Mouse (Mus musculus): Measurements from ENCODE around the gene Hcn3. TPM values are rescaled to one million over a fixed set of nuclear protein-coding genes. Genes with fewer than 3 reads are reported as not detected.

The Hcn3 gene
- total RNA-seq, 2 experiments from 2014 or later = 0.49 to 0.60 TPM

GRCm38 (mm10) chr3:89102495-89103290, 57.3 kb downstream of the Hcn3 start:
- intact Hi-C loops (cut with DNase I) = loop anchor here (5.0 kb wide), 1 partner anchor 65 kb away; no protein-coding TSS in a partner anchor

GRCm38 (mm10) chr3:89101812-89102494, 58.0 kb downstream of the Hcn3 start, which contains the start of gene Fdps:
Gene Fdps (minus strand): TSS chr3:89101959.
- intact Hi-C loops (cut with DNase I) = loop anchor here (5.0 kb wide), 1 partner anchor 65 kb away; no protein-coding TSS in a partner anchor
- DNase-seq = peak; percentile 90 to 92

More at GRCm38 (mm10) chr3:89102495-89103290, 57.3 kb downstream of the Hcn3 start:
- no peak for DNase-seq

DNA sequence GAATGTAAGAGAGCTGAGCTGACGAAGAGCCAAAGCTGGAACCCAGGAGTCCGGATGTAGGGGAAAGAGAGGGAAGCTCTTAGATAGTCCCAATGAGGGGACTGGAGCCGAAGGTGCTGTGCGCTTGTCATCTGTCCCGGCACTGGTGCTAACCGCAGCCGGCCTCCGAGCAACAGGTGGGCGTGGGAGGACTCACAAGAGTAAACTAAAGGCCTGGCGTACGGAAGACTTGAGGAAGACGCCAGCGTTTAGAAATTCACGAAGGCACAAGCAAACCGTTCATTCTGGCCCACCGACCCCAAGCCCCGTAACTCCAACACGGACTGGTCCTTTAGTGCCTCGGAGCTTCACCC, 58.6 kb downstream of the Hcn3 start:
- no peak for DNase-seq
- intact Hi-C loops (cut with DNase I) = loop anchor here (5.0 kb wide), 1 partner anchor 66 kb away; no protein-coding TSS in a partner anchor

DNA sequence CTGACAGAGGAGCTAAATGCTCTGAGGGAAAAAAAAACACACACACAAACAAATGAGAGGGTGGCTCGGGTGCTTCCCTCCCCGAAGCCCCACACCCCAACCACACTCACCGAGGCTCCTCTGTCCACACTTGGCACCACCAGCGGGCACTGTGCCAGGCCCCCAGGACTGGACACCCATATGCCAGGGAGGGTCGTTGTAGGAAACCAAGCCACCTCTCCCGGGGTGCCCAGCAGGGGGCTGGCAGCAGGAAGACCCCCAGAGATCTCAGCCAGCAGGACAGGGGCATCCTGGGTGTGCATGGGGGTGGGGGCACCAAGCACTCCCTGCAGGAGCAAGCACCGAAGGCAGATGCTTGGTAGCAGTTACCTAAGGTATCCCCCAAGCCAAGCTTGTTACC, 59.2 kb downstream of the Hcn3 start, which contains the start of gene Gm43738:
TSS of gene Gm43738 (minus strand) at position 289 of the 400 bp plus-strand sequence.
- no peak for DNase-seq
- intact Hi-C loops (cut with DNase I) = loop anchor here (5.0 kb wide), 1 partner anchor 66 kb away; no protein-coding TSS in a partner anchor

Other genes starting within 250 kb of the Hcn3 start
- gene Msto1, start 246.2 kb downstream of the Hcn3 start, total RNA-seq (2021) = 10 to 100 TPM; 14.9 TPM
- gene Ash1l, start 209.6 kb downstream of the Hcn3 start, total RNA-seq (2021) = 10 to 100 TPM; 41.8 to 42.2 TPM
- gene Dap3, start 209.0 kb downstream of the Hcn3 start, total RNA-seq (2021) = 100 to 1,000 TPM; 116 to 126 TPM
- gene Rusc1, start 66.9 kb downstream of the Hcn3 start, total RNA-seq (2021) = 10 to 100 TPM; 16.0 to 17.7 TPM
- gene Gm43738, start 59.1 kb downstream of the Hcn3 start, total RNA-seq (2021) = not detected
- gene Fdps, start 58.2 kb downstream of the Hcn3 start, total RNA-seq (2021) = 10 to 100 TPM; 19.7 to 23.5 TPM
- not detected for gene Pklr, start 24.1 kb downstream of the Hcn3 start, total RNA-seq (2021)
- 10 to 100 TPM; 23.3 to 23.6 TPM for gene Clk2, start 4.6 kb upstream of the Hcn3 start, total RNA-seq (2021)
- gene Scamp3, start 17.3 kb upstream of the Hcn3 start, total RNA-seq (2021) = 10 to 100 TPM; 47.2 to 48.7 TPM
- gene Fam189b, start 22.9 kb upstream of the Hcn3 start, total RNA-seq (2021) = 1 to 10 TPM; 7.1 to 7.6 TPM
- gene Gba, start 42.7 kb upstream of the Hcn3 start, total RNA-seq (2021) = 10 to 100 TPM; 22.1 to 23.9 TPM
- 10 to 100 TPM; 12.7 to 17.1 TPM for gene Thbs3, start 55.0 kb upstream of the Hcn3 start, total RNA-seq (2021)
- gene Mtx1, start 66.9 kb upstream of the Hcn3 start, total RNA-seq (2021) = 10 to 100 TPM; 64.8 to 69.8 TPM
- gene Muc1, start 68.9 kb upstream of the Hcn3 start, total RNA-seq (2021) = under 1 TPM; 0.22 to 0.98 TPM
- gene Krtcap2, start 85.8 kb upstream of the Hcn3 start, total RNA-seq (2021) = 10 to 100 TPM; 71.9 to 72.8 TPM
- gene Trim46, start 86.1 kb upstream of the Hcn3 start, total RNA-seq (2021) = under 1 TPM; 0.68 to 0.76 TPM
- gene Dpm3, start 99.2 kb upstream of the Hcn3 start, total RNA-seq (2021) = 10 to 100 TPM; 47.6 to 58.7 TPM
- 10 to 100 TPM; 20.6 to 22.7 TPM for gene Slc50a1, start 110.4 kb upstream of the Hcn3 start, total RNA-seq (2021)
- gene Efna1, start 120.9 kb upstream of the Hcn3 start, total RNA-seq (2021) = 10 to 100 TPM; 32.4 to 34.0 TPM
- not detected for gene Efna3, start 162.8 kb upstream of the Hcn3 start, total RNA-seq (2021)
- gene Efna4, start 177.8 kb upstream of the Hcn3 start, total RNA-seq (2021) = under 1 TPM; 0.49 to 0.74 TPM
- gene Adam15, start 189.8 kb upstream of the Hcn3 start, total RNA-seq (2021) = 10 to 100 TPM; 80.4 to 100.0 TPM
- gene Dcst2, start 201.8 kb upstream of the Hcn3 start, total RNA-seq (2021) = not detected
- under 1 TPM; 0.22 to 0.48 TPM for gene Dcst1, start 205.1 kb upstream of the Hcn3 start, total RNA-seq (2021)
- gene Zbtb7b, start 234.6 kb upstream of the Hcn3 start, total RNA-seq (2021) = 10 to 100 TPM; 18.4 to 27.3 TPM
- gene Lenep, start 242.6 kb upstream of the Hcn3 start, total RNA-seq (2021) = under 1 TPM in 1 of 2 experiments, not detected in 1; 0.98 TPM